Mouse (Mus musculus): Measurements from ENCODE around the gene Abt1.

Abt1 gene

GRCm38 (mm10) chr13:23423286-23424051, at the start of gene Abt1:
Abt1 (minus strand) TSS chr13:23423866.
- DNase-seq (ENCODE audit: low spot score) = peak; percentile 84

GRCm38 (mm10) chr13:23466911-23467310, 43.2 kb upstream of the Abt1 start:
- DNase-seq (ENCODE audit: low spot score) = peak; percentile 26

GRCm38 (mm10) chr13:23466306-23466705, 42.6 kb upstream of the Abt1 start:
- DNase-seq (ENCODE audit: low spot score) = no peak

GRCm38 (mm10) chr13:23465600-23466109, 42.0 kb upstream of the Abt1 start, which contains the start of gene Btn1a1:
Btn1a1 (minus strand) TSS chr13:23465901.
- no peak for DNase-seq (ENCODE audit: low spot score)

- DNase-seq (ENCODE audit: low spot score) = no peak
Measured at GRCm38 (mm10) chr13:23464841-23465366, 41.2 kb upstream of the Abt1 start.

- DNase-seq (ENCODE audit: low spot score) = no peak
Measured at GRCm38 (mm10) chr13:23464224-23464637, 40.6 kb upstream of the Abt1 start.

GRCm38 (mm10) chr13:23463381-23464223, 39.9 kb upstream of the Abt1 start:
- DNase-seq (ENCODE audit: low spot score) = no peak

- no peak for DNase-seq (ENCODE audit: low spot score)
Measured at GRCm38 (mm10) chr13:23462669-23463068, 39.0 kb upstream of the Abt1 start.

- no peak for DNase-seq (ENCODE audit: low spot score)
Measured at GRCm38 (mm10) chr13:23462063-23462462, 38.4 kb upstream of the Abt1 start.

- no peak for DNase-seq (ENCODE audit: low spot score)
Measured at GRCm38 (mm10) chr13:23459264-23459846, 35.7 kb upstream of the Abt1 start.

- no peak for DNase-seq (ENCODE audit: low spot score)
Measured at GRCm38 (mm10) chr13:23453926-23454325, 30.3 kb upstream of the Abt1 start.

- DNase-seq (ENCODE audit: low spot score) = peak; percentile 63
Measured at GRCm38 (mm10) chr13:23453362-23453862, 29.7 kb upstream of the Abt1 start.

- peak; percentile 71 for DNase-seq (ENCODE audit: low spot score)
Measured at GRCm38 (mm10) chr13:23450398-23450797, 26.7 kb upstream of the Abt1 start.

GRCm38 (mm10) chr13:23449235-23450095, 25.8 kb upstream of the Abt1 start:
- DNase-seq (ENCODE audit: low spot score) = no peak

GRCm38 (mm10) chr13:23448758-23449157, 25.1 kb upstream of the Abt1 start:
- no peak for DNase-seq (ENCODE audit: low spot score)

- peak; percentile 54 for DNase-seq (ENCODE audit: low spot score)
Measured at GRCm38 (mm10) chr13:23446498-23446952, 22.9 kb upstream of the Abt1 start.

GRCm38 (mm10) chr13:23445561-23446320, 22.1 kb upstream of the Abt1 start:
- DNase-seq (ENCODE audit: low spot score) = peak; percentile 69

GRCm38 (mm10) chr13:23445156-23445555, 21.5 kb upstream of the Abt1 start:
- no peak for DNase-seq (ENCODE audit: low spot score)

GRCm38 (mm10) chr13:23444451-23444850, 20.8 kb upstream of the Abt1 start:
- DNase-seq (ENCODE audit: low spot score) = no peak

GRCm38 (mm10) chr13:23439901-23440300, 16.2 kb upstream of the Abt1 start:
- no peak for DNase-seq (ENCODE audit: low spot score)
